Mouse (Mus musculus) c-Kit-positive CD71-negative TER-119-negative erythroid progenitor cells, embryonic 14.5 days (primary cell): Measurements from ENCODE around the gene Tspan17.

Source experiments
- DNase-seq: peaks from one replicate; pipeline ENCODE4 v3.0.0-alpha.2; 2013; ENCODE audit warnings: low read depth

Gene Tspan17

DNA sequence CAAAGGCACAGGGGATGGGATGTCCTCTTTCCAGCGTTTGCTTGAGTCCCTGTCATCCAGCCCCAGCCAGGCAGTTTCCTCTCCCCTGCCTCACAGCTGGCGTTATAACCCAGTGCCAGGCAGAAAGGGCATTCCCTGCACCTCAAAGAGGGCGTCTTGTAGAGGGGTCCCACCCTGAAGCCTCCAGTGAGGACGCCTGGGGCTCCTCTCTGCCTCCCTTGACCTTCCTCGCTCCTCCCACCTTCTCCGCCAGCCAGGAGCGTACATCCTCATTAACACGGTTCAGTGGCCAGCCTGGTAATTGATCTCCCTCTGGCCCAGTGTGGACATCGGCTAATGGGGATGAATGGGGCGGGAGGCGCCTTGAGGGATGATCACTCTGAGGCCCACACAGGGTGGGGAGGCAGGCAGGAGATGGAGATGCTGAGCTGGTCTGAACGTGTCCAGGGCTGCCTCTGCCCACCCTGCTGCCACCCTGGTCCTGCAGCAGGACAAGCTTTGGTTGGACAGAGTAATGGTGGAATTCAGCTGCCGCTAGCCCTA, 17.3 kb downstream of the Tspan17 start:
- DNase-seq = no peak

- no peak for DNase-seq
Observed at GRCm38 (mm10) chr13:54808067-54808466, 18.9 kb downstream of the Tspan17 start.

- DNase-seq = no peak
Observed at GRCm38 (mm10) chr13:54811476-54811875, 22.3 kb downstream of the Tspan17 start.

- no peak for DNase-seq
Observed at GRCm38 (mm10) chr13:54813381-54813780, 24.2 kb downstream of the Tspan17 start.

- no peak for DNase-seq
Observed at GRCm38 (mm10) chr13:54818399-54819254, 29.4 kb downstream of the Tspan17 start.

DNA sequence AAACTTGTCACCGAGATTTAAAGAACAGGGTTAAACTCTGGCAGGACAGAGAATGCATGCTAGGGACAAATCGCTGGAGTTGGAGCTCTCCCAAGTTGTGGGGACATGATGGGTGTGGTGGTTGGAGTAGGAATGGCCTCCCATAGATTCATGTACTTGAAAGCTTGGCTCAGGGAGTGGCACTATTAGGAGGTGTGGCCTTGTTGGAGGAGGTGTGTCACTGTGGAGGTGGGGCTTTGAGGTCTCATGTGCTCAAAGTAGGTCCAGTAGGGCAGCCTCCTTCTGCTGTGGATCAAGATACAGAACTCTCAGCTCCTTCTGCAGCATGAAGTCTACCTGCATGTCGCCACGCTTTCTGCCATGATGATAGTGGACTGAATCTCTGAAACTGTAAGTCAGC, 31.9 kb downstream of the Tspan17 start:
- DNase-seq = no peak

- DNase-seq = no peak
Observed at GRCm38 (mm10) chr13:54821931-54822330, 32.8 kb downstream of the Tspan17 start.

- DNase-seq = no peak
Observed at GRCm38 (mm10) chr13:54824111-54824931, 35.1 kb downstream of the Tspan17 start.

GRCm38 (mm10) chr13:54827992-54828391, 38.8 kb downstream of the Tspan17 start:
- DNase-seq = no peak

GRCm38 (mm10) chr13:54828508-54828907, 39.3 kb downstream of the Tspan17 start:
- no peak for DNase-seq

- DNase-seq = no peak
Observed at GRCm38 (mm10) chr13:54829450-54829849, 40.3 kb downstream of the Tspan17 start.

- no peak for DNase-seq
Observed at GRCm38 (mm10) chr13:54836351-54837030, 47.3 kb downstream of the Tspan17 start.

DNA sequence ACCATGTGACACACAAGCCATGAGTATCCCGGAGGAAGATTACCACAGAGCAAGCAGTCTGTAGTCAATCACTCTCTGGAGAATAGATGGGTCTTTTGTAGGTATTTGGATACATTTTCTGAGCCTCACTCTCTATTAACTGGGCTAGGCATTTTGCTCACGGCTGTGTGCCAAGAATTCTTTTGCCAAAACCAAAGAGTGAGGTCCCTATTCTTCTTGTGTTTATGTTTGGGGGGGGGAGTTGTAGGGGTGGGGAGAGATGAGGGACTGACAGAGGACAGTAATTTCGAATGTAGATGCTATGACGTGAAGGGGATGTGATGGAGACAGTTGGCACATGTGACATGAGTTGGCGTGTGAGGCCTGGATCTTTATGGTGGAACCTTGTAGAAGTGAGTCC, 47.9 kb downstream of the Tspan17 start:
- DNase-seq = no peak

DNA sequence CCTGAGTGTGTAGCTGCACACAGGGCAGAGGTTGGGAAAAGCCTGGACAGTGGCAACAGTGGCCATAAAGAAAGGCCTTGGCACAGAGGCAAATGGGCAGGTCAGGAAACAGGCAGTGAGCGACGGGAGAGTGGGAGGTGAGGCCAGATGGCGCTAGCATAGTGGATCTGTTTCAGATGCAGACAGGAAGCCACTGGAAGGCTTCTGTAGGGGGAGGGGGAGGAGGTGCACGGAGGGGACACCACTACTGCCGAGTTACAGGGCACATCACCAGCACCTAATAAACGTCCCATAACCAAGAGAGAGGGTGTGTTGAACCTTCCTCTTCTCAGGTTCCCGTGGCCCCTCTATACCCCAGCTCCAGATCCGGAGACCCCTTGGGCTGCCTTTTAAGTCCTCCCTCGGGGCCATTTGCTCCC, 48.3 kb downstream of the Tspan17 start:
- no peak for DNase-seq

- DNase-seq = no peak
Observed at GRCm38 (mm10) chr13:54838540-54838939, 49.4 kb downstream of the Tspan17 start.

- no peak for DNase-seq
Observed at GRCm38 (mm10) chr13:54839211-54839610, 50.0 kb downstream of the Tspan17 start.

- DNase-seq = no peak
Observed at GRCm38 (mm10) chr13:54844579-54844978, 55.4 kb downstream of the Tspan17 start.
